ENCODE assay signal across 10 mouse cellular contexts in the genomic region with DNA sequence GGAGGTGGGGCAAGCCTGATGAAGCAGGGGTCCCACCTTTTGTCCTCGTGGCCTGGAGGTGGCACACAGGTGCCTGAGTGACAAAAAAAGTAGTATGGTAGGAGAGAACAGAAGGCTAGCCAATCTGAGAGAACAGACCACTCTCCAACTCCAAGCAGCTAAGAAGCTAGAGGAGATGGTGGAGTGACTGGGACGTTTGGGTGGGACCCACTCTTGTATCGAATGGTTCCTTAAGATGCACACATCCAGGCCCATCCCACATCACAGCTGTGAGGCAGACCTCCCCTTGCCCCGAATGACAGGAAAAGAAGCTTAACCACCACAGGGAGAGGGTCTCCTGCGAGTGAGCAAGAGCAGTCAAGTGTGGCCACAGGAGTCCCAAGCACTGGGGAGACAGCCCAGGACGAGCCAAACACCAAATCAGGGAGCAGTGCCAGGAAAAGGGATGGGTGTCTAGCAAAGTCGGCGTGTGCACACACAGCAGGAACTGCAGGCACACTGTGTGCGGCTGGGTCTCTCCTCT.
DNase-seq lines count a peak whose midpoint lies in the region; ATAC-seq lines count a peak whose summit lies in the region.
"Had no signal": no experiment of that assay in that cellular context is flagged by ENCODE, and none has a peak within 500 bp of the region (broad histone marks: within the 10 kb centered on the region; RNA-seq: fewer than 3 reads in every experiment).

No protein-coding gene starts in this region.

- peak overlapping the region; percentile 53; the same call in 1 of the 2 replicates for H3K27ac ChIP-seq in heart, embryonic 12.5 days (ENCODE audit: poor library complexity, severe bottlenecking)
- H3K27ac ChIP-seq in forebrain, embryonic 16.5 days (ENCODE audit: low read length), result peak overlapping the region; percentile 43
- H3K27ac ChIP-seq in midbrain, embryonic 10.5 days (replicated peaks), result peak overlapping the region; percentile 81

- intact Hi-C loops in heart, postnatal 10 days (cut with DNase I), result loop anchor here (1.0 to 5.0 kb wide), 2 partner anchors 81 to 244 kb away; no protein-coding TSS in a partner anchor

- H3K4me1 ChIP-seq in heart, embryonic 12.5 days (replicated peaks), result peaks cover 11% of the 10 kb centered on the region
- peaks cover 47% of the 10 kb centered on the region for H3K4me1 ChIP-seq in forebrain, embryonic 16.5 days (replicated peaks; ENCODE audit: control insufficient read depth, insufficient read depth, low read length)
- peaks cover 76% of the 10 kb centered on the region for H3K4me1 ChIP-seq in midbrain, embryonic 10.5 days

- 32% methylated on average over 9 of the region's 9 CpGs for WGBS in heart, embryonic 12.5 days
- WGBS in forebrain, embryonic 16.5 days, result 16% methylated on average over 9 of the region's 9 CpGs
- WGBS in midbrain, embryonic 10.5 days, result 10% methylated on average over 9 of the region's 9 CpGs

- no peaks in the 10 kb centered on the region for H3K36me3 ChIP-seq in heart, embryonic 12.5 days
- H3K36me3 ChIP-seq in forebrain, embryonic 16.5 days (ENCODE audit: control insufficient read depth, insufficient read depth), result no peaks in the 10 kb centered on the region
- H3K36me3 ChIP-seq in midbrain, embryonic 10.5 days, result peaks cover 3% of the 10 kb centered on the region; the same call in 1 of the 2 replicates

- ATAC-seq in heart, embryonic 12.5 days (ENCODE audit: insufficient number of reproducible peaks, low FRiP score), result no peak
- ATAC-seq in forebrain, embryonic 16.5 days, result 0 out of 2 replicates have a peak, but pooled peaks have one; percentile 14

- no peaks in the 10 kb centered on the region for H3K27me3 ChIP-seq in heart, embryonic 12.5 days (replicated peaks)
- H3K27me3 ChIP-seq in forebrain, embryonic 16.5 days (replicated peaks; ENCODE audit: control insufficient read depth, insufficient read depth, low read length), result no peaks in the 10 kb centered on the region
- H3K27me3 ChIP-seq in midbrain, embryonic 10.5 days (ENCODE audit: low read depth, poor library complexity, severe bottlenecking), result no peaks in the 10 kb centered on the region

- peak overlapping the region; percentile 32 for H3K9ac ChIP-seq in heart, embryonic 12.5 days
- peak overlapping the region; percentile 22; the same call in 1 of the 2 replicates for H3K9ac ChIP-seq in forebrain, embryonic 16.5 days (replicated peaks; ENCODE audit: low read depth, low read length)

- no peaks in the 10 kb centered on the region for H3K9me3 ChIP-seq in heart, embryonic 12.5 days (replicated peaks)
- H3K9me3 ChIP-seq in forebrain, embryonic 16.5 days (ENCODE audit: control insufficient read depth, low read length), result no peaks in the 10 kb centered on the region
- no peaks in the 10 kb centered on the region for H3K9me3 ChIP-seq in midbrain, embryonic 10.5 days (replicated peaks)

- peak overlapping the region; percentile 62 for H3K4me2 ChIP-seq in heart, embryonic 12.5 days
- H3K4me2 ChIP-seq in forebrain, embryonic 16.5 days (ENCODE audit: low read length), result peak overlapping the region; percentile 50

- peak overlapping the region; percentile 31; the same call in 1 of the 2 replicates for H3K4me3 ChIP-seq in heart, embryonic 12.5 days
- H3K4me3 ChIP-seq in forebrain, embryonic 16.5 days (replicated peaks; ENCODE audit: low read length), result no peak overlapping the region
- H3K4me3 ChIP-seq in midbrain, embryonic 10.5 days, result peak overlapping the region; percentile 45

- DNase-seq in heart, postnatal 10 days, result no peak
- peak; percentile 78 for DNase-seq in ES-CJ7 (ENCODE audit: low read depth, low spot score)
- no peak for DNase-seq in midbrain, embryonic 10.5 days (ENCODE audit: low spot score)
- DNase-seq in right cerebral cortex, postnatal 36 days (ENCODE audit: low spot score in 2 of 2), result no peak
- no peak for DNase-seq in right cerebral cortex, postnatal 14 days
- DNase-seq in urinary bladder, postnatal 4 days (ENCODE audit: low spot score in 2 of 2), result no peak
- DNase-seq: adrenal gland, adult 2 months; layer of hippocampus, postnatal 36 days had no signal
